Mouse (Mus musculus) CH12.LX (cell line): ENCODE measurements at regions not wholly inside any gene's neighbourhood (a gene's known extent, or its start where the extent isn't known, plus 50 kb on each side); places are given as distances from the start of the nearest gene placed in this dataset.
A peak's percentile ranks its signal among the peaks of the same experiment; 100 is the strongest.

ENCODE experiments used
- DNase-seq: peaks from one replicate; pipeline ENCODE4 v3.0.0-alpha.2; 2013; ENCODE audit errors: extremely low read depth
- H3K27ac ChIP-seq: 2 replicates; pipeline ENCODE4 v1.5.1; 2012; ENCODE audit warnings: low read depth, mild to moderate bottlenecking, control low read depth, moderate library complexity; ENCODE audit not compliant: insufficient read depth
- H3K27me3 ChIP-seq: replicated peaks from 2 replicates; pipeline ENCODE3; 2012; ENCODE audit warnings: inconsistent platforms
- H3K36me3 ChIP-seq, 2 experiments: replicated peaks in 1 of 2; 2 replicates each; pipeline versions ENCODE3 to v1.6.1; 2012; ENCODE audit warnings: inconsistent platforms in 1 of 2, low read length in 1 of 2, mild to moderate bottlenecking in 1 of 2, mixed read lengths in 1 of 2, moderate library complexity in 1 of 2; ENCODE audit not compliant: control insufficient read depth in 1 of 2, insufficient read depth in 1 of 2
- H3K4me1 ChIP-seq, 2 experiments: 2 replicates each; pipeline ENCODE4 v1.6.1; 2012; ENCODE audit warnings: inconsistent platforms in 1 of 2, moderate library complexity in 1 of 2; ENCODE audit not compliant: insufficient read depth in 2 of 2, control insufficient read depth in 1 of 2
- H3K4me2 ChIP-seq: 2 replicates; pipeline ENCODE4 v1.6.1; 2012; ENCODE audit warnings: low read depth, mild to moderate bottlenecking, control low read depth; ENCODE audit not compliant: poor library complexity, insufficient read depth, severe bottlenecking
- H3K4me3 ChIP-seq, 3 experiments: fragments of 150-350 bp in 1 of 3; sonication (generic) in 1 of 3; replicated peaks in 1 of 3; 2 replicates each; pipeline versions ENCODE3 to v1.5.1; 2011 to 2012; ENCODE audit warnings: low read depth in 2 of 3, low read length in 2 of 3, mild to moderate bottlenecking in 2 of 3, moderate library complexity in 2 of 3, control low read depth in 1 of 3, improper control_type of control experiment in 1 of 3, inconsistent platforms in 1 of 3, mixed read lengths in 1 of 3; ENCODE audit not compliant: poor library complexity in 1 of 3
- H3K79me2 ChIP-seq: replicated peaks from 2 replicates; pipeline ENCODE4 v1.6.1; 2012; ENCODE audit warnings: mild to moderate bottlenecking, moderate library complexity; ENCODE audit not compliant: control insufficient read depth, poor library complexity, insufficient read depth, severe bottlenecking; ENCODE audit errors: extremely low read depth
- H3K9ac ChIP-seq: 2 replicates; pipeline ENCODE4 v1.6.1; 2012; ENCODE audit warnings: low read depth, mild to moderate bottlenecking, control low read depth, moderate library complexity; ENCODE audit not compliant: insufficient read depth
- H3K9me3 ChIP-seq: replicated peaks from 2 replicates; pipeline ENCODE3; 2012; ENCODE audit warnings: low read length, inconsistent platforms, mixed read lengths
- BHLHE40 ChIP-seq: IDR thresholded peaks from 2 replicates; pipeline ENCODE4 v1.6.1; 2011; ENCODE audit warnings: mild to moderate bottlenecking, low read depth, low read length, improper control_type of control experiment
- CHD1 ChIP-seq: IDR thresholded peaks from 2 replicates; pipeline ENCODE4 v1.6.1; 2012; ENCODE audit warnings: low read depth, low read length, improper control_type of control experiment, inconsistent platforms
- CHD2 ChIP-seq: IDR thresholded peaks from 2 replicates; pipeline ENCODE4 v1.6.1; 2011; ENCODE audit warnings: low read length, improper control_type of control experiment
- CTCF ChIP-seq, 2 experiments: IDR thresholded peaks in 1 of 2; conservative IDR thresholded peaks in 1 of 2; 2 replicates each; pipeline ENCODE4 v1.5.1; 2011 to 2012; ENCODE audit warnings: low read depth in 2 of 2, low read length in 2 of 2, improper control_type of control experiment in 1 of 2, inconsistent platforms in 1 of 2, mild to moderate bottlenecking in 1 of 2, moderate library complexity in 1 of 2
- E2F4 ChIP-seq: IDR thresholded peaks from 2 replicates; pipeline ENCODE4 v1.6.1; 2011; ENCODE audit warnings: low read depth, low read length, improper control_type of control experiment; ENCODE audit not compliant: insufficient replicate concordance
- ELF1 ChIP-seq: IDR thresholded peaks from 2 replicates; pipeline ENCODE4 v1.6.1; 2014; ENCODE audit warnings: low read depth, mild to moderate bottlenecking, inconsistent platforms, low read length, improper control_type of control experiment
- EP300 ChIP-seq: IDR thresholded peaks from 2 replicates; pipeline ENCODE4 v1.6.1; 2011; ENCODE audit warnings: low read length, improper control_type of control experiment
- ETS1 ChIP-seq: conservative IDR thresholded peaks from 2 replicates; pipeline ENCODE4 v1.6.1; 2012; ENCODE audit warnings: low read depth, mild to moderate bottlenecking, inconsistent platforms, low read length, improper control_type of control experiment, moderate library complexity
- GABPA ChIP-seq: IDR thresholded peaks from 2 replicates; pipeline ENCODE4 v1.6.1; 2012; ENCODE audit warnings: low read depth, low read length, improper control_type of control experiment, inconsistent platforms; ENCODE audit not compliant: insufficient replicate concordance
- HCFC1 ChIP-seq: IDR thresholded peaks from 2 replicates; pipeline ENCODE4 v1.6.1; 2012; ENCODE audit warnings: low read depth, mild to moderate bottlenecking, inconsistent platforms, low read length, improper control_type of control experiment
- IRF4 ChIP-seq: IDR thresholded peaks from 2 replicates; pipeline ENCODE4 v1.6.1; 2014; ENCODE audit warnings: low read depth, mild to moderate bottlenecking, inconsistent platforms, low read length, improper control_type of control experiment
- JUN ChIP-seq: IDR thresholded peaks from 2 replicates; pipeline ENCODE4 v1.6.1; 2011; ENCODE audit warnings: low read depth, mild to moderate bottlenecking, low read length, improper control_type of control experiment, moderate library complexity; ENCODE audit not compliant: insufficient read depth
- JUND ChIP-seq: conservative IDR thresholded peaks from 2 replicates; pipeline ENCODE4 v1.6.1; 2011; ENCODE audit warnings: low read depth, low read length, improper control_type of control experiment
- KAT2A ChIP-seq: IDR thresholded peaks from 2 replicates; pipeline ENCODE4 v1.6.1; 2012; ENCODE audit warnings: low read length, improper control_type of control experiment, inconsistent platforms; ENCODE audit not compliant: insufficient replicate concordance
- MAFK ChIP-seq: IDR thresholded peaks from 2 replicates; pipeline ENCODE4 v1.6.1; 2011; ENCODE audit warnings: low read length, improper control_type of control experiment; ENCODE audit not compliant: insufficient replicate concordance
- MAX ChIP-seq: IDR thresholded peaks from 2 replicates; pipeline ENCODE4 v1.6.1; 2011; ENCODE audit warnings: low read length, improper control_type of control experiment
- MAZ ChIP-seq: IDR thresholded peaks from 2 replicates; pipeline ENCODE4 v1.6.1; 2012; ENCODE audit warnings: low read depth, mild to moderate bottlenecking, inconsistent platforms, low read length, improper control_type of control experiment, moderate library complexity
- MEF2A ChIP-seq: IDR thresholded peaks from 2 replicates; pipeline ENCODE4 v1.6.1; 2014; ENCODE audit warnings: low read depth, mild to moderate bottlenecking, inconsistent platforms, low read length, improper control_type of control experiment, borderline replicate concordance
- MXI1 ChIP-seq: IDR thresholded peaks from 2 replicates; pipeline ENCODE4 v1.6.1; 2011; ENCODE audit warnings: mild to moderate bottlenecking, low read depth, low read length, improper control_type of control experiment
- MYC ChIP-seq: IDR thresholded peaks from 2 replicates; pipeline ENCODE4 v1.6.1; 2011; ENCODE audit warnings: low read depth, mild to moderate bottlenecking, improper control_type of control experiment, low read length
- NELFE ChIP-seq: IDR thresholded peaks from 2 replicates; pipeline ENCODE4 v1.6.1; 2011; ENCODE audit warnings: low read depth, low read length, improper control_type of control experiment
- NRF1 ChIP-seq: IDR thresholded peaks from 2 replicates; pipeline ENCODE4 v1.6.1; 2014; ENCODE audit warnings: low read depth, mild to moderate bottlenecking, inconsistent platforms, low read length, improper control_type of control experiment, moderate library complexity
- PAX5 ChIP-seq: IDR thresholded peaks from 2 replicates; pipeline ENCODE4 v1.6.1; 2012; ENCODE audit warnings: low read length, inconsistent platforms, mixed read lengths
- POLR2A ChIP-seq: IDR thresholded peaks from 2 replicates; pipeline ENCODE4 v1.6.1; 2011; ENCODE audit warnings: low read depth, mild to moderate bottlenecking, improper control_type of control experiment, low read length
- POLR2AphosphoS2 ChIP-seq: IDR thresholded peaks from 2 replicates; pipeline ENCODE4 v1.6.1; 2011; ENCODE audit warnings: low read depth, low read length, improper control_type of control experiment
- RAD21 ChIP-seq: IDR thresholded peaks from 2 replicates; pipeline ENCODE4 v1.6.1; 2011; ENCODE audit warnings: low read depth, mild to moderate bottlenecking, low read length, improper control_type of control experiment, moderate library complexity
- RCOR1 ChIP-seq: conservative IDR thresholded peaks from 2 replicates; pipeline ENCODE4 v1.6.1; 2012; ENCODE audit warnings: low read depth, mild to moderate bottlenecking, inconsistent platforms, low read length, improper control_type of control experiment
- SIN3A ChIP-seq: IDR thresholded peaks from 2 replicates; pipeline ENCODE4 v1.6.1; 2012; ENCODE audit warnings: low read length, improper control_type of control experiment, inconsistent platforms
- SMC3 ChIP-seq: IDR thresholded peaks from 2 replicates; pipeline ENCODE4 v1.6.1; 2011; ENCODE audit warnings: low read depth, low read length, improper control_type of control experiment
- TBP ChIP-seq: conservative IDR thresholded peaks from 2 replicates; pipeline ENCODE4 v1.6.1; 2011; ENCODE audit warnings: low read depth, low read length, improper control_type of control experiment
- TCF12 ChIP-seq: IDR thresholded peaks from 2 replicates; pipeline ENCODE4 v1.6.1; 2014; ENCODE audit warnings: low read depth, mild to moderate bottlenecking, inconsistent platforms, low read length, improper control_type of control experiment
- UBTF ChIP-seq: IDR thresholded peaks from 2 replicates; pipeline ENCODE4 v1.6.1; 2012; ENCODE audit warnings: low read depth, mild to moderate bottlenecking, inconsistent platforms, low read length, improper control_type of control experiment, moderate library complexity
- USF1 ChIP-seq: IDR thresholded peaks from 2 replicates; pipeline ENCODE4 v1.6.1; 2014; ENCODE audit warnings: low read depth, mild to moderate bottlenecking, inconsistent platforms, low read length, improper control_type of control experiment
- USF2 ChIP-seq: conservative IDR thresholded peaks from 2 replicates; pipeline ENCODE4 v1.6.1; 2011; ENCODE audit warnings: low read depth, low read length, improper control_type of control experiment
- ZC3H11A ChIP-seq: IDR thresholded peaks from 2 replicates; pipeline ENCODE4 v1.6.1; 2012; ENCODE audit warnings: low read depth, mild to moderate bottlenecking, inconsistent platforms, low read length, improper control_type of control experiment
- ZKSCAN1 ChIP-seq: IDR thresholded peaks from 2 replicates; pipeline ENCODE4 v1.6.1; 2012; ENCODE audit warnings: low read depth, inconsistent platforms, low read length, improper control_type of control experiment, borderline replicate concordance
- ZMIZ1 ChIP-seq: IDR thresholded peaks from 2 replicates; pipeline ENCODE4 v1.6.1; 2012; ENCODE audit warnings: low read depth, mild to moderate bottlenecking, inconsistent platforms, low read length, improper control_type of control experiment
- ZNF384 ChIP-seq: IDR thresholded peaks from 2 replicates; pipeline ENCODE4 v1.6.1; 2012; ENCODE audit warnings: low read depth, low read length, improper control_type of control experiment, inconsistent platforms
- dilution Hi-C: fragments of 300-500 bp; cut with MboI; formaldehyde crosslinking; loops from 2 replicates; pipeline ENCODE4 v1.14.3; 2020; ENCODE audit warnings: low sequenced_read_pairs; ENCODE audit not compliant: extremely low pct_unique_long_range_greater_than_20kb, extremely low pct_ligation_motif_present
- in situ Hi-C: fragments of 300-500 bp; cut with MboI; formaldehyde crosslinking; loops from 3 replicates; pipeline ENCODE4 v1.14.3; 2019; ENCODE audit warnings: low sequenced_read_pairs, low pct_ligation_motif_present, low pct_unique_long_range_greater_than_20kb, mixed read lengths

- no peaks in the 10 kb centered on the region for H3K27me3 ChIP-seq
- peaks cover 33 to 93% of the 10 kb centered on the region in 2 experiments for H3K4me1 ChIP-seq
- peak; percentile 60 for DNase-seq
- H3K36me3 ChIP-seq: peaks cover 65 to 96% of the 10 kb centered on the region in 2 experiments
- no peak overlapping the region for H3K9ac ChIP-seq
- no peaks in the 10 kb centered on the region for H3K9me3 ChIP-seq
- H3K27ac ChIP-seq: no peak overlapping the region
- dilution Hi-C loops (no loop called here), in situ Hi-C loops (no loop called here)
- peaks cover 12% of the 10 kb centered on the region for H3K79me2 ChIP-seq
- TF ChIP-seq E2F4 (no peak), ZMIZ1 (no peak), POLR2AphosphoS2 (no peak), UBTF (no peak), ELF1 (peak; percentile 30; the same call in 1 of the 2 replicates), PAX5 (no peak), NRF1 (no peak), MAZ (0 out of 2 replicates have a peak, but pooled peaks have one; percentile 28), ZNF384 (no peak), CHD2 (no peak), HCFC1 (no peak), JUND (no peak), KAT2A (no peak), BHLHE40 (no peak), MAX (peak; percentile 56), MXI1 (peak; percentile 58; the same call in 1 of the 2 replicates), TBP (no peak), CHD1 (no peak), RAD21 (peak; percentile 96), GABPA (no peak), MAFK (no peak), RCOR1 (no peak), JUN (no peak), USF1 (no peak), IRF4 (no peak), SIN3A (0 out of 2 replicates have a peak, but pooled peaks have one; percentile 25), CTCF (conservative IDR thresholded peaks at IDR 0.05 in 1 of 2, IDR thresholded peaks at IDR 0.05 in 1 of 2; ENCODE audit: low read depth in 2 of 2, low read length in 2 of 2) (peak; percentile 64 to 94), TCF12 (no peak), NELFE (no peak; the same call in 1 of the 2 replicates), EP300 (no peak), ZKSCAN1 (no peak), ETS1 (no peak), POLR2A (no peak), USF2 (no peak), SMC3 (peak; percentile 94), MEF2A (no peak), MYC (0 out of 2 replicates have a peak, but pooled peaks have one; percentile 52), ZC3H11A (no peak)
- H3K4me3 ChIP-seq: no peak overlapping the region
- H3K4me2 ChIP-seq: peak overlapping the region; percentile 1; the same call in 1 of the 2 replicates
Observed at GRCm38 (mm10) chr6:31075572-31076477, 116.9 kb upstream of the Klf14 start.
